Comparison of ENCODE assay signal across 8 mouse cellular contexts in the genomic region with DNA sequence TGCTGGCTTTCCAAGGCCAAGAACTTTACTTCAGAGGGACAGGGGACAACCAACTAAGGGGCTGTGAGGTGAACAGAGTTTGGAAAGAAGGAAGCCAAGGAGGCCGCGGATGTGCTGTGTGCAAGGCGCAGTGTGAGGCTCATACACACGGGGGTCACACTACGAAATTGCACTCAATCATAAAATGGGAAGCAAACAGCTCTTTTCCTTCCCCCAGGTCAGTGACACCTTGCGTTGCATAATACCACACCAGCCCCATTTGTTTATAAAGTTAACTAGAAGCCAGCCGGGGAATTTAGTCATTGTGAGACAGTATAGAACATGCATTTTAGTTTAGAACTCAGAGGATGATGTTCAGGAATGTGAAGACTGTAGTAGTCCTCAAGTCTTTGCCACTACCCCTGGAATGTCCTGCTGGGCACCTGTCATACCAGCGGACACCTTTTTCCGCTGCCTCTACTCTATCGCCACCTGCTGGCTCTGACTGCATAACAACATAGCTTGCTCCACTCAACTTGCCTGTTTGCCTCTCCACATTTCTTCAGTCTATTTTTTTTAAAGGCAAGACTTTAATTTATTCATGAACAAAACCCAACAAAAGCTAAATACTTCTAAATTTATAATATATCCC.
DNase-seq lines count a peak whose midpoint lies in the region; ATAC-seq and TF ChIP-seq lines count a peak whose summit lies in the region.

No protein-coding gene starts in this region.

- H3K4me2 ChIP-seq in intestine, embryonic 15.5 days (replicated peaks), result peak overlapping the region; percentile 57
- H3K4me2 ChIP-seq in limb, embryonic 13.5 days (replicated peaks), result peak overlapping the region; percentile 48
- no peak overlapping the region for H3K4me2 ChIP-seq in midbrain, postnatal 0 days (ENCODE audit: low read depth, low read length, poor library complexity, severe bottlenecking)
- H3K4me2 ChIP-seq in stomach, embryonic 14.5 days (replicated peaks; ENCODE audit: low read depth, low read length), result 0 out of 2 replicates have a peak overlapping the region, but pooled peaks have one; percentile 29

- no peaks in the 10 kb centered on the region for H3K36me3 ChIP-seq in intestine, embryonic 15.5 days
- no peaks in the 10 kb centered on the region for H3K36me3 ChIP-seq in limb, embryonic 13.5 days
- no peaks in the 10 kb centered on the region for H3K36me3 ChIP-seq in midbrain, postnatal 0 days (ENCODE audit: insufficient read depth, low read length)
- H3K36me3 ChIP-seq in stomach, embryonic 14.5 days (ENCODE audit: control insufficient read depth, insufficient read depth, low read length), result no peaks in the 10 kb centered on the region

- no peak overlapping the region for H3K9ac ChIP-seq in intestine, embryonic 15.5 days
- H3K9ac ChIP-seq in limb, embryonic 13.5 days, result no peak overlapping the region
- no peak overlapping the region for H3K9ac ChIP-seq in midbrain, postnatal 0 days (replicated peaks; ENCODE audit: low read length, poor library complexity, severe bottlenecking)
- H3K9ac ChIP-seq in stomach, embryonic 14.5 days (replicated peaks; ENCODE audit: low read depth, low read length), result no peak overlapping the region

- H3K9me3 ChIP-seq in intestine, embryonic 15.5 days, result no peaks in the 10 kb centered on the region
- no peaks in the 10 kb centered on the region for H3K9me3 ChIP-seq in limb, embryonic 13.5 days
- H3K9me3 ChIP-seq in midbrain, postnatal 0 days (ENCODE audit: low read length), result no peaks in the 10 kb centered on the region
- H3K9me3 ChIP-seq in stomach, embryonic 14.5 days (ENCODE audit: control insufficient read depth, low read depth, low read length), result no peaks in the 10 kb centered on the region

- peaks cover 12% of the 10 kb centered on the region; the same call in 1 of the 2 replicates for H3K4me1 ChIP-seq in intestine, embryonic 15.5 days (replicated peaks)
- H3K4me1 ChIP-seq in limb, embryonic 13.5 days, result peaks cover 19% of the 10 kb centered on the region
- no peaks in the 10 kb centered on the region for H3K4me1 ChIP-seq in midbrain, postnatal 0 days (ENCODE audit: insufficient read depth, low read length)
- H3K4me1 ChIP-seq in stomach, embryonic 14.5 days (ENCODE audit: control insufficient read depth, insufficient read depth, low read length), result peaks cover 11% of the 10 kb centered on the region; the same call in 1 of the 2 replicates

- peak; percentile 90 for TF ChIP-seq CTCF in midbrain, postnatal 0 days (IDR thresholded peaks at IDR 0.05)

- no peak overlapping the region for H3K27ac ChIP-seq in intestine, embryonic 15.5 days
- H3K27ac ChIP-seq in limb, embryonic 13.5 days, result no peak overlapping the region
- peak overlapping the region; percentile 68 for H3K27ac ChIP-seq in midbrain, postnatal 0 days (ENCODE audit: low read depth, low read length)
- H3K27ac ChIP-seq in stomach, embryonic 14.5 days (ENCODE audit: low read length), result no peak overlapping the region

- H3K4me3 ChIP-seq in intestine, embryonic 15.5 days (replicated peaks), result 0 out of 2 replicates have a peak overlapping the region, but pooled peaks have one; percentile 9
- no peak overlapping the region for H3K4me3 ChIP-seq in limb, embryonic 13.5 days
- no peak overlapping the region for H3K4me3 ChIP-seq in midbrain, postnatal 0 days (ENCODE audit: low read depth, low read length)
- H3K4me3 ChIP-seq in stomach, embryonic 14.5 days (ENCODE audit: low read depth, low read length), result no peak overlapping the region

- WGBS in intestine, embryonic 15.5 days, result 37% methylated on average over 10 of the region's 10 CpGs
- 45% methylated on average over 10 of the region's 10 CpGs for WGBS in limb, embryonic 13.5 days
- 47% methylated on average over 10 of the region's 10 CpGs for WGBS in midbrain, postnatal 0 days
- WGBS in stomach, embryonic 14.5 days, result 40% methylated on average over 10 of the region's 10 CpGs

- no peaks in the 10 kb centered on the region for H3K27me3 ChIP-seq in intestine, embryonic 15.5 days (replicated peaks)
- no peaks in the 10 kb centered on the region for H3K27me3 ChIP-seq in limb, embryonic 13.5 days
- H3K27me3 ChIP-seq in midbrain, postnatal 0 days (ENCODE audit: insufficient read depth, low read length), result no peaks in the 10 kb centered on the region
- H3K27me3 ChIP-seq in stomach, embryonic 14.5 days (ENCODE audit: control insufficient read depth, insufficient read depth, low read length), result no peaks in the 10 kb centered on the region

- peak; percentile 56 to 69 for DNase-seq in layer of hippocampus, adult 18-20 months (ENCODE audit: low spot score in 2 of 2)
- DNase-seq in layer of hippocampus, adult 9-11 months, result no peak
- peak; percentile 39 to 71 for DNase-seq in cerebellum, postnatal 4 days (ENCODE audit: low spot score in 2 of 2)
- DNase-seq in gastrocnemius, postnatal 25 days, result peak; percentile 49
- peak; percentile 78 for DNase-seq in midbrain, postnatal 0 days (ENCODE audit: low spot score)

- peak; percentile 43 for ATAC-seq in intestine, embryonic 15.5 days
- peak; percentile 38; the same call in 1 of the 2 replicates for ATAC-seq in limb, embryonic 13.5 days (ENCODE audit: low FRiP score, low read depth)
- ATAC-seq in midbrain, postnatal 0 days (ENCODE audit: low FRiP score), result no peak
- ATAC-seq in stomach, embryonic 14.5 days (ENCODE audit: insufficient number of reproducible peaks, insufficient read depth, low FRiP score, low read depth), result 0 out of 2 replicates have a peak, but pooled peaks have one; percentile 1
